ENCODE assay signal across 8 mouse cellular contexts in the genomic region with DNA sequence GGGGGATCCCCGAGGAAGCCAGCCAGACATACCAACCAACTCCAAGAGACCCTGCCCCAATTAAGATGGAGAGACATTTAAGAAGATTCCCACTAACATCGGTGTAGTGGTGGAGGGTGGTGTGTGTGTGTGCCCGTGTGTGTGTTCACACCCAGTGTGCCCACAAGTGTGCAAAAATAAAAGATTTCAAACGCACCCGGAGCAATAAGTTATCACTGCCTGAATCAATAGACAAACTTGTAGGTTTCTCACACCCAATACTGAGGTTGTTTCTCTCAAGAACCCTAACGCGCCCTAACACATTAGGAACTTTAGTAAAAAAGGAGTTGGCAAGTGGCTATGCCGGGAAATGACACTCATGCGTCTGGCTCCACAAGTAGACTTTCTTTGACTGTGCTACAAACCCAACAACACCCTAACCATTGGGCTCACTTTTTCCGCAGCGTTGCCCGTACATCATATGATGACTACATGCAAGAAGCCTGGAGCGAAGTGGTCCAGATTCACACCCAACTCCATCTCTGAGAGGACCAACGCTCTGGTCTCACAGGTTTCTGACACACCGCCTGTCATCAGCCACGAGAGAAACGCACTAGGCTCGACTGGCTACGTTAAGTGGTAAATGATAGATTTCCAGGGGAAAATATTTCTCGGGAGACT. TPM values are rescaled to one million over a fixed set of nuclear protein-coding genes. Genes with fewer than 3 reads are reported as not detected.
DNase-seq lines count a peak whose midpoint lies in the region; ATAC-seq and TF ChIP-seq lines count a peak whose summit lies in the region.
"Had no signal": no experiment of that assay in that cellular context is flagged by ENCODE, and none has a peak within 500 bp of the region (broad histone marks: within the 10 kb centered on the region; RNA-seq: fewer than 3 reads in every experiment).

No protein-coding gene starts in this region.

- WGBS in heart, embryonic 16.5 days, result 25% methylated on average over 20 of the region's 20 CpGs
- 26% methylated on average over 20 of the region's 20 CpGs for WGBS in stomach, embryonic 15.5 days

- TF ChIP-seq CTCF in cortical plate, adult 2 months (IDR thresholded peaks at IDR 0.05; ENCODE audit: extremely low read depth, insufficient read depth, low read length), result no peak

- H3K27ac ChIP-seq in cortical plate, adult 2 months (ENCODE audit: insufficient read depth, low read length), result no peak overlapping the region
- H3K27ac ChIP-seq in heart, embryonic 16.5 days (ENCODE audit: low read length), result peak overlapping the region; percentile 94
- peak overlapping the region; percentile 93 for H3K27ac ChIP-seq in stomach, embryonic 15.5 days

- no peaks in the 10 kb centered on the region for H3K36me3 ChIP-seq in heart, embryonic 16.5 days (ENCODE audit: control insufficient read depth, insufficient read depth)
- H3K36me3 ChIP-seq in stomach, embryonic 15.5 days, result no peaks in the 10 kb centered on the region

- ATAC-seq in CD4-positive, CD25-positive, alpha-beta regulatory T cell, adult 4 months, result peak; percentile 55
- ATAC-seq in heart, embryonic 16.5 days (replicated peaks; ENCODE audit: extremely low read depth, insufficient read depth, low FRiP score), result no peak
- peak; percentile 29 for ATAC-seq in megakaryocyte, adult 5-6 weeks (ENCODE audit: poor library complexity, severe bottlenecking)
- no peak for ATAC-seq in stomach, embryonic 15.5 days (ENCODE audit: insufficient read depth, low FRiP score, low read depth)

- H3K4me2 ChIP-seq in heart, embryonic 16.5 days (ENCODE audit: low read depth, low read length), result peak overlapping the region; percentile 84
- H3K4me2 ChIP-seq in stomach, embryonic 15.5 days, result peak overlapping the region; percentile 70

- DNase-seq in A20 (ENCODE audit: low read depth, low spot score), result peak; percentile 78
- peak; percentile 13 to 32 for DNase-seq in kidney, postnatal 36 days

- H3K4me1 ChIP-seq in cortical plate, adult 2 months (ENCODE audit: control insufficient read depth, insufficient read depth, low read length), result peaks cover 1% of the 10 kb centered on the region; the same call in 1 of the 2 replicates
- peaks cover 7% of the 10 kb centered on the region for H3K4me1 ChIP-seq in heart, embryonic 16.5 days (ENCODE audit: control insufficient read depth, insufficient read depth, low read length)
- no peaks in the 10 kb centered on the region; the same call in 1 of the 2 replicates for H3K4me1 ChIP-seq in stomach, embryonic 15.5 days

- peak overlapping the region; percentile 96 for H3K9ac ChIP-seq in heart, embryonic 16.5 days (ENCODE audit: low read length)
- peak overlapping the region; percentile 89 for H3K9ac ChIP-seq in stomach, embryonic 15.5 days

- no peak for TF ChIP-seq POLR2A in cortical plate, adult 2 months (IDR thresholded peaks at IDR 0.05; ENCODE audit: extremely low read depth, insufficient read depth, low read length)

- no peaks in the 10 kb centered on the region for H3K9me3 ChIP-seq in heart, embryonic 16.5 days (replicated peaks; ENCODE audit: control insufficient read depth, low read length)
- H3K9me3 ChIP-seq in stomach, embryonic 15.5 days, result no peaks in the 10 kb centered on the region

- H3K4me3 ChIP-seq in cortical plate, adult 2 months (ENCODE audit: insufficient read depth, low read length), result peak overlapping the region; percentile 47
- H3K4me3 ChIP-seq in heart, embryonic 16.5 days (ENCODE audit: low read length), result peak overlapping the region; percentile 89
- H3K4me3 ChIP-seq in stomach, embryonic 15.5 days (replicated peaks), result peak overlapping the region; percentile 90

- H3K27me3 ChIP-seq in heart, embryonic 16.5 days (ENCODE audit: control insufficient read depth, insufficient read depth, low read length), result no peaks in the 10 kb centered on the region
- no peaks in the 10 kb centered on the region for H3K27me3 ChIP-seq in stomach, embryonic 15.5 days (replicated peaks)

RNA-seq across cellular contexts. Expression of a gene that starts 0.9 kb away (rescaled TPM):
- 100 to 1,000 TPM in 1 of 2 experiments, 10 to 100 TPM in 1; 90.1 to 100 TPM for polyA plus RNA-seq in CD4-positive, CD25-positive, alpha-beta regulatory T cell, adult 4 months (2017; shearing (Covaris generic))
- polyA plus RNA-seq in cortical plate, adult 2 months (2012; rRNA removed), result 17.2 and 18.7 TPM in 2 replicates
- polyA plus RNA-seq in heart, embryonic 16.5 days (2015; fragmentation: Nextera tagmentation; extraction: Ambion mirVana), result 19.0 and 22.0 TPM in 2 replicates
- 54.5 and 58.7 TPM in 2 replicates for total RNA-seq in megakaryocyte, adult 5-6 weeks (2015)
- 69.5 and 85.7 TPM in 2 replicates for total RNA-seq in megakaryocyte, adult 5-6 weeks (2017)
- 21.4 and 29.4 TPM in 2 replicates for polyA plus RNA-seq in stomach, embryonic 15.5 days (2015; fragmentation: Nextera tagmentation; extraction: Ambion mirVana)

RNA-seq across cellular contexts. Expression of a gene that starts 5.9 kb away (rescaled TPM):
- polyA plus RNA-seq in CD4-positive, CD25-positive, alpha-beta regulatory T cell, adult 4 months (2017; shearing (Covaris generic)), result 10 to 100 TPM; 16.3 to 20.1 TPM
- polyA plus RNA-seq in cortical plate, adult 2 months (2012; rRNA removed), result 41.0 and 41.1 TPM in 2 replicates
- 19.1 and 20.6 TPM in 2 replicates for polyA plus RNA-seq in heart, embryonic 16.5 days (2015; fragmentation: Nextera tagmentation; extraction: Ambion mirVana)
- 8.0 and 12.3 TPM in 2 replicates for total RNA-seq in megakaryocyte, adult 5-6 weeks (2015)
- 6.6 and 8.2 TPM in 2 replicates for total RNA-seq in megakaryocyte, adult 5-6 weeks (2017)
- 13.8 and 17.6 TPM in 2 replicates for polyA plus RNA-seq in stomach, embryonic 15.5 days (2015; fragmentation: Nextera tagmentation; extraction: Ambion mirVana)

RNA-seq across cellular contexts. Expression of a gene that starts 34.2 kb away (rescaled TPM):
- not detected for polyA plus RNA-seq in CD4-positive, CD25-positive, alpha-beta regulatory T cell, adult 4 months (2017; shearing (Covaris generic))
- not detected in 2 replicates for polyA plus RNA-seq in cortical plate, adult 2 months (2012; rRNA removed)
- not detected in 2 replicates for polyA plus RNA-seq in heart, embryonic 16.5 days (2015; fragmentation: Nextera tagmentation; extraction: Ambion mirVana)
- not detected in 2 replicates for total RNA-seq in megakaryocyte, adult 5-6 weeks (2015)
- total RNA-seq in megakaryocyte, adult 5-6 weeks (2017), result not detected in 2 replicates
- polyA plus RNA-seq in stomach, embryonic 15.5 days (2015; fragmentation: Nextera tagmentation; extraction: Ambion mirVana), result not detected in 2 replicates
- total RNA-seq: layer of hippocampus, postnatal 36 days had no signal

RNA-seq across cellular contexts. Expression of a gene that starts 53.2 kb away (rescaled TPM):
- not detected for polyA plus RNA-seq in CD4-positive, CD25-positive, alpha-beta regulatory T cell, adult 4 months (2017; shearing (Covaris generic))
- polyA plus RNA-seq in cortical plate, adult 2 months (2012; rRNA removed), result 0.08 and 0.10 TPM in 2 replicates
- 0.80 and 2.6 TPM in 2 replicates for polyA plus RNA-seq in heart, embryonic 16.5 days (2015; fragmentation: Nextera tagmentation; extraction: Ambion mirVana)
- total RNA-seq in megakaryocyte, adult 5-6 weeks (2015), result not detected in 2 replicates
- not detected in 2 replicates for total RNA-seq in megakaryocyte, adult 5-6 weeks (2017)
- 7.6 and 8.4 TPM in 2 replicates for polyA plus RNA-seq in stomach, embryonic 15.5 days (2015; fragmentation: Nextera tagmentation; extraction: Ambion mirVana)

Comparison
In these comparisons a context has a peak if more than half of its experiments do, and no peak if none do; other contexts are left out.
1. ATAC-seq: peak in CD4-positive, CD25-positive, alpha-beta regulatory T cell, adult 4 months (single experiment) and megakaryocyte, adult 5-6 weeks (single experiment); none in heart, embryonic 16.5 days (single experiment) and stomach, embryonic 15.5 days (single experiment).
2. Peak in every context shown above with its lines, with median percentiles within 50 percentile points of each other: H3K4me3 ChIP-seq.